Comparison of ENCODE assay signal across 10 mouse cellular contexts in genomic region chr7:102221899-102222298, GRCm38 (mm10). TPM values are rescaled to one million over a fixed set of nuclear protein-coding genes. Genes with fewer than 3 reads are reported as not detected.
DNase-seq lines count a peak whose midpoint lies in the region; ATAC-seq lines count a peak whose summit lies in the region.
"Had no signal": no experiment of that assay in that cellular context is flagged by ENCODE, and none has a peak within 500 bp of the region (broad histone marks: within the 10 kb centered on the region; RNA-seq: fewer than 3 reads in every experiment).

No protein-coding gene starts in this region.

- 30% methylated on average over 1 of the region's 1 CpGs for WGBS in heart, embryonic 15.5 days
- WGBS in hindbrain, embryonic 12.5 days = 62% methylated on average over 1 of the region's 1 CpGs
- WGBS in midbrain, embryonic 12.5 days = 43% methylated on average over 1 of the region's 1 CpGs

- peak overlapping the region; percentile 77; the same call in 1 of the 2 replicates for H3K4me3 ChIP-seq in heart, embryonic 15.5 days
- H3K4me3 ChIP-seq in hindbrain, embryonic 12.5 days = peak overlapping the region; percentile 65; the same call in 1 of the 2 replicates
- peak overlapping the region; percentile 63 for H3K4me3 ChIP-seq in midbrain, embryonic 12.5 days

- H3K36me3 ChIP-seq in heart, embryonic 15.5 days = no peaks in the 10 kb centered on the region
- H3K36me3 ChIP-seq in hindbrain, embryonic 12.5 days = no peaks in the 10 kb centered on the region
- H3K36me3 ChIP-seq in midbrain, embryonic 12.5 days = no peaks in the 10 kb centered on the region

- no peaks in the 10 kb centered on the region for H3K27me3 ChIP-seq in heart, embryonic 15.5 days
- no peaks in the 10 kb centered on the region for H3K27me3 ChIP-seq in hindbrain, embryonic 12.5 days
- H3K27me3 ChIP-seq in midbrain, embryonic 12.5 days = no peaks in the 10 kb centered on the region

- ATAC-seq in heart, embryonic 15.5 days (replicated peaks; ENCODE audit: insufficient number of reproducible peaks, insufficient read depth, low FRiP score, low read depth) = no peak
- ATAC-seq in hindbrain, embryonic 12.5 days (ENCODE audit: low FRiP score) = peak; percentile 14; the same call in 1 of the 2 replicates
- ATAC-seq in midbrain, embryonic 12.5 days (ENCODE audit: low FRiP score, low read depth) = peak; percentile 23; the same call in 1 of the 2 replicates

- H3K4me2 ChIP-seq in heart, embryonic 15.5 days = peak overlapping the region; percentile 83
- H3K4me2 ChIP-seq in hindbrain, embryonic 12.5 days (replicated peaks) = peak overlapping the region; percentile 82
- peak overlapping the region; percentile 91 for H3K4me2 ChIP-seq in midbrain, embryonic 12.5 days (replicated peaks)

- H3K9ac ChIP-seq in heart, embryonic 15.5 days = no peak overlapping the region
- H3K9ac ChIP-seq in hindbrain, embryonic 12.5 days = no peak overlapping the region
- H3K9ac ChIP-seq in midbrain, embryonic 12.5 days (replicated peaks) = no peak overlapping the region

- DNase-seq in heart, postnatal 4 days = no peak
- DNase-seq in brain, adult 2 months (ENCODE audit: low read depth, low spot score) = peak; percentile 48
- DNase-seq in embryo, embryonic 10.5 days (ENCODE audit: low spot score) = no peak
- no peak for DNase-seq in urinary bladder, adult 2 months (ENCODE audit: low spot score)
- DNase-seq in urinary bladder, postnatal 36 days (ENCODE audit: low spot score in 2 of 2) = no peak
- DNase-seq: thymus, postnatal 36 days had no signal

- H3K4me1 ChIP-seq in heart, embryonic 15.5 days (replicated peaks) = peaks cover 6% of the 10 kb centered on the region
- H3K4me1 ChIP-seq in hindbrain, embryonic 12.5 days = peaks cover 2% of the 10 kb centered on the region; the same call in 1 of the 2 replicates
- H3K4me1 ChIP-seq in midbrain, embryonic 12.5 days = 0 out of 2 replicates have a peak, but pooled peaks cover 3% of the 10 kb centered on the region

- H3K27ac ChIP-seq in heart, embryonic 15.5 days = no peak overlapping the region
- no peak overlapping the region for H3K27ac ChIP-seq in hindbrain, embryonic 12.5 days
- no peak overlapping the region for H3K27ac ChIP-seq in midbrain, embryonic 12.5 days (replicated peaks)

- H3K9me3 ChIP-seq in heart, embryonic 15.5 days (replicated peaks) = no peaks in the 10 kb centered on the region
- H3K9me3 ChIP-seq in hindbrain, embryonic 12.5 days (replicated peaks) = no peaks in the 10 kb centered on the region
- H3K9me3 ChIP-seq in midbrain, embryonic 12.5 days = no peaks in the 10 kb centered on the region
- H3K9me3 ChIP-seq: G1E had no signal

RNA-seq across cellular contexts. Expression of gene Pgap2, which starts 11.9 kb away (rescaled TPM):
- 50.8 and 59.0 TPM in 2 replicates for polyA plus RNA-seq in heart, embryonic 15.5 days (2015; fragmentation: Nextera tagmentation; extraction: Ambion mirVana)
- 10 to 100 TPM; 43.2 to 47.4 TPM for total RNA-seq in heart, postnatal 4 days (2021)
- polyA plus RNA-seq in hindbrain, embryonic 12.5 days (2016; fragmentation: Nextera tagmentation; extraction: Ambion mirVana) = 57.1 and 61.0 TPM in 2 replicates
- polyA plus RNA-seq in midbrain, embryonic 12.5 days (2016; fragmentation: Nextera tagmentation; extraction: Ambion mirVana) = 49.9 and 50.1 TPM in 2 replicates
- polyA plus RNA-seq in urinary bladder, adult 2 months (2012; rRNA removed) = 58.9 and 64.7 TPM in 2 replicates

RNA-seq across cellular contexts. Expression of gene Nup98, which starts 11.9 kb away (rescaled TPM):
- 17.8 and 22.0 TPM in 2 replicates for polyA plus RNA-seq in heart, embryonic 15.5 days (2015; fragmentation: Nextera tagmentation; extraction: Ambion mirVana)
- 10 to 100 TPM; 50.3 to 50.7 TPM for total RNA-seq in heart, postnatal 4 days (2021)
- polyA plus RNA-seq in hindbrain, embryonic 12.5 days (2016; fragmentation: Nextera tagmentation; extraction: Ambion mirVana) = 42.0 and 42.3 TPM in 2 replicates
- polyA plus RNA-seq in midbrain, embryonic 12.5 days (2016; fragmentation: Nextera tagmentation; extraction: Ambion mirVana) = 43.3 and 45.8 TPM in 2 replicates
- 17.6 and 20.9 TPM in 2 replicates for polyA plus RNA-seq in urinary bladder, adult 2 months (2012; rRNA removed)

RNA-seq across cellular contexts. Expression of gene Rhog, which starts 34.0 kb away (rescaled TPM):
- polyA plus RNA-seq in heart, embryonic 15.5 days (2015; fragmentation: Nextera tagmentation; extraction: Ambion mirVana) = 37.6 and 53.6 TPM in 2 replicates
- total RNA-seq in heart, postnatal 4 days (2021) = 10 to 100 TPM; 37.0 to 39.2 TPM
- 29.8 and 29.9 TPM in 2 replicates for polyA plus RNA-seq in hindbrain, embryonic 12.5 days (2016; fragmentation: Nextera tagmentation; extraction: Ambion mirVana)
- 21.6 and 27.0 TPM in 2 replicates for polyA plus RNA-seq in midbrain, embryonic 12.5 days (2016; fragmentation: Nextera tagmentation; extraction: Ambion mirVana)
- 47.2 and 67.2 TPM in 2 replicates for polyA plus RNA-seq in urinary bladder, adult 2 months (2012; rRNA removed)

RNA-seq across cellular contexts. Expression of gene Stim1, which starts 45.7 kb away (rescaled TPM):
- polyA plus RNA-seq in heart, embryonic 15.5 days (2015; fragmentation: Nextera tagmentation; extraction: Ambion mirVana) = 14.7 and 16.5 TPM in 2 replicates
- 10 to 100 TPM; 23.9 to 24.0 TPM for total RNA-seq in heart, postnatal 4 days (2021)
- polyA plus RNA-seq in hindbrain, embryonic 12.5 days (2016; fragmentation: Nextera tagmentation; extraction: Ambion mirVana) = 14.8 and 17.1 TPM in 2 replicates
- 14.7 and 16.2 TPM in 2 replicates for polyA plus RNA-seq in midbrain, embryonic 12.5 days (2016; fragmentation: Nextera tagmentation; extraction: Ambion mirVana)
- polyA plus RNA-seq in urinary bladder, adult 2 months (2012; rRNA removed) = 89.4 and 107 TPM in 2 replicates
